Mouse (Mus musculus) stomach, postnatal 0 days (tissue): ENCODE data around the gene Fam114a2.

Source experiments
- CTCF ChIP-seq: IDR thresholded peaks from 2 replicates; pipeline ENCODE4 v1.5.1; 2016; ENCODE audit warnings: antibody characterized with exemption, low read depth, mild to moderate bottlenecking, moderate library complexity
- EP300 ChIP-seq: optimal IDR thresholded peaks from 2 replicates; pipeline ENCODE3; 2016; ENCODE audit warnings: antibody characterized with exemption

- TF ChIP-seq CTCF (no peak), EP300 (no peak)
Measured at GRCm38 (mm10) chr11:57516946-57517441, 1.4 kb downstream of the Fam114a2 start.
